Mouse (Mus musculus) MEL (cell line): ENCODE data around the gene Per1. TPM values are rescaled to one million over a fixed set of nuclear protein-coding genes. Genes with fewer than 3 reads are reported as not detected.

Experiments used
- DNase-seq: peaks from one replicate; pipeline ENCODE4 v3.0.0; 2011; ENCODE audit warnings: low read depth, low spot score
- H3K27ac ChIP-seq: 2 replicates; pipeline ENCODE4 v1.5.1; 2012; ENCODE audit warnings: low read depth, mild to moderate bottlenecking, control low read depth, low read length, moderate library complexity; ENCODE audit not compliant: control insufficient read depth
- H3K27me3 ChIP-seq, 2 experiments: fragments of 150-350 bp in 1 of 2; sonication (generic) in 1 of 2; 2 replicates each; pipeline ENCODE4 v1.6.1; 2012; ENCODE audit warnings: low read length in 2 of 2, mild to moderate bottlenecking in 2 of 2, improper control_type of control experiment in 1 of 2, moderate library complexity in 1 of 2; ENCODE audit not compliant: insufficient read depth in 2 of 2, control insufficient read depth in 1 of 2
- H3K36me3 ChIP-seq, 2 experiments: 2 replicates each; pipeline ENCODE4 v1.6.1; 2012 to 2014; ENCODE audit warnings: low read length in 2 of 2, improper control_type of control experiment in 1 of 2, inconsistent platforms in 1 of 2, mild to moderate bottlenecking in 1 of 2; ENCODE audit not compliant: insufficient read depth in 2 of 2, control insufficient read depth in 1 of 2
- H3K4me1 ChIP-seq, 2 experiments: fragments of 150-350 bp in 1 of 2; sonication (generic) in 1 of 2; 2 replicates each; pipeline ENCODE4 v1.6.1; 2012; ENCODE audit warnings: low read length in 2 of 2, improper control_type of control experiment in 1 of 2, mild to moderate bottlenecking in 1 of 2; ENCODE audit not compliant: insufficient read depth in 2 of 2, control insufficient read depth in 1 of 2
- H3K4me3 ChIP-seq, 2 experiments: fragments of 150-350 bp in 1 of 2; sonication (generic) in 1 of 2; 2 replicates each; pipeline ENCODE4 v1.5.1; 2012; ENCODE audit warnings: low read depth in 2 of 2, low read length in 2 of 2, mild to moderate bottlenecking in 2 of 2, moderate library complexity in 2 of 2, control low read depth in 1 of 2, improper control_type of control experiment in 1 of 2; ENCODE audit not compliant: control insufficient read depth in 1 of 2, insufficient read depth in 1 of 2
- H3K79me2 ChIP-seq: 2 replicates; pipeline ENCODE4 v1.6.1; 2012; ENCODE audit warnings: mild to moderate bottlenecking, low read length, moderate library complexity; ENCODE audit not compliant: control insufficient read depth, poor library complexity, insufficient read depth
- H3K9ac ChIP-seq: 2 replicates; pipeline ENCODE4 v1.6.1; 2012; ENCODE audit warnings: low read depth, mild to moderate bottlenecking, control low read depth, low read length, moderate library complexity; ENCODE audit not compliant: control insufficient read depth, poor library complexity, severe bottlenecking
- H3K9me3 ChIP-seq: fragments of 150-350 bp; sonication (generic); replicated peaks from 2 replicates; pipeline ENCODE4 v1.6.1; 2012; ENCODE audit warnings: mild to moderate bottlenecking, low read length, improper control_type of control experiment, moderate library complexity; ENCODE audit not compliant: insufficient read depth
- CHD1 ChIP-seq: IDR thresholded peaks from 2 replicates; pipeline ENCODE4 v1.6.1; 2012; ENCODE audit warnings: low read depth, mild to moderate bottlenecking, inconsistent platforms, low read length, improper control_type of control experiment
- CHD2 ChIP-seq: IDR thresholded peaks from 2 replicates; pipeline ENCODE4 v1.6.1; 2011; ENCODE audit warnings: low read length, improper control_type of control experiment
- CTCF ChIP-seq, 3 experiments: IDR thresholded peaks in 2 of 3; conservative IDR thresholded peaks in 1 of 3; 2 replicates each; pipeline ENCODE4 v1.5.1; 2011 to 2012; ENCODE audit warnings: low read length in 3 of 3, low read depth in 2 of 3, mild to moderate bottlenecking in 2 of 3, improper control_type of control experiment in 1 of 3, inconsistent platforms in 1 of 3, mixed read lengths in 1 of 3, moderate library complexity in 1 of 3; ENCODE audit not compliant: control insufficient read depth in 1 of 3, insufficient read depth in 1 of 3, poor library complexity in 1 of 3, severe bottlenecking in 1 of 3
- E2F4 ChIP-seq: IDR thresholded peaks from 2 replicates; pipeline ENCODE4 v1.6.1; 2011; ENCODE audit warnings: low read depth, low read length, improper control_type of control experiment, borderline replicate concordance
- ELF1 ChIP-seq: IDR thresholded peaks from 2 replicates; pipeline ENCODE4 v1.6.1; 2014; ENCODE audit warnings: low read depth, mild to moderate bottlenecking, inconsistent platforms, low read length, improper control_type of control experiment, moderate library complexity
- EP300 ChIP-seq, 2 experiments: IDR thresholded peaks; 2 replicates each; pipeline ENCODE4 v1.6.1; 2011; ENCODE audit warnings: improper control_type of control experiment in 2 of 2, low read length in 2 of 2, low read depth in 1 of 2, mild to moderate bottlenecking in 1 of 2
- GABPA ChIP-seq: IDR thresholded peaks from 2 replicates; pipeline ENCODE4 v1.6.1; 2012; ENCODE audit warnings: low read depth, mild to moderate bottlenecking, inconsistent platforms, low read length, improper control_type of control experiment, moderate library complexity
- HCFC1 ChIP-seq: IDR thresholded peaks from 2 replicates; pipeline ENCODE4 v1.6.1; 2012; ENCODE audit warnings: low read depth, mild to moderate bottlenecking, inconsistent platforms, low read length, improper control_type of control experiment, moderate library complexity
- JUND ChIP-seq: IDR thresholded peaks from 2 replicates; pipeline ENCODE4 v1.6.1; 2011; ENCODE audit warnings: low read depth, mild to moderate bottlenecking, improper control_type of control experiment, low read length
- KAT2A ChIP-seq: conservative IDR thresholded peaks from 2 replicates; pipeline ENCODE4 v1.6.1; 2012; ENCODE audit warnings: low read depth, low read length, improper control_type of control experiment, inconsistent platforms
- MAFK ChIP-seq: IDR thresholded peaks from 2 replicates; pipeline ENCODE4 v1.6.1; 2011; ENCODE audit warnings: low read depth, mild to moderate bottlenecking, low read length, improper control_type of control experiment, borderline replicate concordance
- MAX ChIP-seq: IDR thresholded peaks from 2 replicates; pipeline ENCODE4 v1.6.1; 2011; ENCODE audit warnings: low read length, improper control_type of control experiment
- MAZ ChIP-seq: IDR thresholded peaks from 2 replicates; pipeline ENCODE4 v1.6.1; 2012; ENCODE audit warnings: low read depth, mild to moderate bottlenecking, inconsistent platforms, low read length, improper control_type of control experiment
- MEF2A ChIP-seq: IDR thresholded peaks from 2 replicates; pipeline ENCODE4 v1.6.1; 2014; ENCODE audit warnings: low read depth, mild to moderate bottlenecking, inconsistent platforms, low read length, improper control_type of control experiment; ENCODE audit not compliant: poor library complexity, insufficient replicate concordance, severe bottlenecking; ENCODE audit errors: extremely low read depth
- MXI1 ChIP-seq: IDR thresholded peaks from 2 replicates; pipeline ENCODE4 v1.6.1; 2011; ENCODE audit warnings: mild to moderate bottlenecking, low read depth, low read length, improper control_type of control experiment
- MYB ChIP-seq: IDR thresholded peaks from 2 replicates; pipeline ENCODE4 v1.6.1; 2011; ENCODE audit warnings: mild to moderate bottlenecking, low read depth, low read length, improper control_type of control experiment
- MYC ChIP-seq: IDR thresholded peaks from 2 replicates; pipeline ENCODE4 v1.6.1; 2011; ENCODE audit warnings: low read depth, mild to moderate bottlenecking, low read length, improper control_type of control experiment, moderate library complexity
- NELFE ChIP-seq: IDR thresholded peaks from 2 replicates; pipeline ENCODE4 v1.6.1; 2011; ENCODE audit warnings: low read depth, low read length, improper control_type of control experiment
- POLR2A ChIP-seq, 2 experiments: IDR thresholded peaks; 2 replicates each; pipeline ENCODE4 v1.6.1; 2011 to 2012; ENCODE audit warnings: low read length in 2 of 2, mild to moderate bottlenecking in 2 of 2, control low read depth in 1 of 2, improper control_type of control experiment in 1 of 2, low read depth in 1 of 2, moderate library complexity in 1 of 2; ENCODE audit not compliant: control insufficient read depth in 1 of 2, insufficient read depth in 1 of 2, poor library complexity in 1 of 2
- RAD21 ChIP-seq: IDR thresholded peaks from 2 replicates; pipeline ENCODE4 v1.6.1; 2011; ENCODE audit warnings: mild to moderate bottlenecking, low read depth, low read length, improper control_type of control experiment
- RCOR1 ChIP-seq: IDR thresholded peaks from 2 replicates; pipeline ENCODE4 v1.6.1; 2012; ENCODE audit warnings: low read depth, mild to moderate bottlenecking, inconsistent platforms, low read length, improper control_type of control experiment
- SMC3 ChIP-seq: IDR thresholded peaks from 2 replicates; pipeline ENCODE4 v1.6.1; 2011; ENCODE audit warnings: low read depth, low read length, improper control_type of control experiment
- TCF12 ChIP-seq: IDR thresholded peaks from 2 replicates; pipeline ENCODE4 v1.6.1; 2014; ENCODE audit warnings: low read depth, mild to moderate bottlenecking, inconsistent platforms, low read length, improper control_type of control experiment, moderate library complexity
- UBTF ChIP-seq: IDR thresholded peaks from 2 replicates; pipeline ENCODE4 v1.6.1; 2012; ENCODE audit warnings: low read depth, mild to moderate bottlenecking, inconsistent platforms, low read length, improper control_type of control experiment, moderate library complexity, borderline replicate concordance; ENCODE audit not compliant: insufficient read depth
- USF1 ChIP-seq: IDR thresholded peaks from 2 replicates; pipeline ENCODE4 v1.6.1; 2014; ENCODE audit warnings: low read depth, mild to moderate bottlenecking, inconsistent platforms, low read length, improper control_type of control experiment, moderate library complexity
- USF2 ChIP-seq, 2 experiments: IDR thresholded peaks; 2 replicates each; pipeline ENCODE4 v1.6.1; 2011 to 2012; ENCODE audit warnings: improper control_type of control experiment in 2 of 2, low read length in 2 of 2, borderline replicate concordance in 1 of 2, inconsistent platforms in 1 of 2, low read depth in 1 of 2, mild to moderate bottlenecking in 1 of 2; ENCODE audit not compliant: insufficient read depth in 1 of 2
- ZKSCAN1 ChIP-seq: IDR thresholded peaks from 2 replicates; pipeline ENCODE4 v1.6.1; 2012; ENCODE audit warnings: low read depth, mild to moderate bottlenecking, inconsistent platforms, low read length, improper control_type of control experiment, moderate library complexity
- ZMIZ1 ChIP-seq: IDR thresholded peaks from 2 replicates; pipeline ENCODE4 v1.6.1; 2012; ENCODE audit warnings: low read depth, mild to moderate bottlenecking, inconsistent platforms, low read length, improper control_type of control experiment, moderate library complexity
- polyA plus RNA-seq, 2 experiments: library from polyadenylated mRNA; stranded (reverse) in 1 of 2; unstranded in 1 of 2; fragments of >175 nt in 1 of 2; fragments of >200 nt in 1 of 2; gene quantifications; 2 replicates each; pipeline versions ENCODE4 v1.2.1 to v1.2.4; 2012; ENCODE audit warnings: low replicate concordance in 2 of 2, low read depth in 1 of 2; ENCODE audit not compliant: insufficient read length in 2 of 2, insufficient read depth in 1 of 2, missing spikeins in 1 of 2
- total RNA-seq: library from RNA; depleted of rRNA; stranded (reverse); fragments of 300-350 nt; gene quantifications from 2 replicates; pipeline ENCODE4 v1.2.3, GENCODE M21; 2012

Gene Per1
- total and polyA plus RNA-seq, 3 experiments: 4.5 to 34.9 TPM; not detected in 1

- Histone ChIP-seq H3K79me2 (no peaks in the 10 kb centered on the region; the same call in 1 of the 2 replicates), H3K27me3 (no peaks in the 10 kb centered on the region), H3K9ac (peak overlapping the region; percentile 51), H3K27ac (no peak overlapping the region), H3K4me1 (peaks cover 0 to 14% of the 10 kb centered on the region in 2 experiments; a peak in 2 of 4 replicates), H3K9me3 (no peaks in the 10 kb centered on the region), H3K4me3 (peak overlapping the region; percentile 20 to 88), H3K36me3 (peaks cover 0 to 9% of the 10 kb centered on the region in 2 experiments; a peak in 2 of 4 replicates)
- TF ChIP-seq SMC3: no peak
- peak; percentile 17; the same call in 1 of the 2 replicates for TF ChIP-seq MXI1
- DNase-seq: peak; percentile 57
Observed at GRCm38 (mm10) chr11:69119446-69120155, 24.6 kb downstream of the Per1 start.

DNA sequence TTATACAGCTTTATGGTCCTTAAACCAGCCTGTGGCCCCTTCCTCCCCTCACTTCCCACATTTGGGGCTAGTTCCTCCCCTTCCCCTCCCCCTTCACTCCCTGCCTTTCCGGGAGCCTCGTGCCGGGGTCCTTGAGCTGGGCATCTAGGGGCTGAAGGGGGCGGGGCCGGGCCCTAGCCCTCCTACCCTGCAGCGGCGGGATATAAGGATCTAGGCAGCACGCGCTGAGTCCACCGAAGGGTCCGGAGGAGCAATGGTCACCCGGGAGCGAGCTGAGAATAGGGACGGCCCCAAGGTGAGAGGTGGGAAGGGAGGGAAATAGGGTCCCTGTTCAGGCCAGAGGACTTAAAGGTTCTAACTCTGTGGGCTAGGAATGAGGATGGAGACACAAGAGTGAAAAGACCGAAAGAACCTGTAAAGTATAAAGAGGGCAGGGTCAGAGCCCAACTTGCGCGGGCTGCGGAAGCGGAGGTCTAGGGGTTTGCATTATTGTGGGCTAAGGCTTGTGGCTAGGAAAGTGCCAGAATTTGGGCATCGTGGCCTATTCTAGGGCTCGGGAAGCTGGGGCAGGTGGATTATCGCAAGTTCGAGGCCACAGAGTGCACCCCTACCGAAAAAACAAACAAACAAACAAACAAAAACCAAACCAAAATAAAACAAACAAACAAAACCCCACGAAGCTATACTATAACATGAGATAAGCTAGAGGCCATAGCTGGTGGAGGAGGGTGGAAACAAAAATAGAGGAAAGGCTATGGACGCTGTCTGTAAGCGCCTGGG, 25.4 kb downstream of the Per1 start, which contains the start of gene Hes7:
Hes7 (plus strand) TSS at position 184 of the 780 bp plus-strand sequence.
- Histone ChIP-seq H3K27me3 (no peaks in the 10 kb centered on the region), H3K36me3 (peaks cover 0 to 9% of the 10 kb centered on the region in 2 experiments; a peak in 2 of 4 replicates), H3K4me3 (peak within 1 kb of the TSS; percentile 20 to 88), H3K9me3 (no peaks in the 10 kb centered on the region), H3K9ac (peak within 1 kb of the TSS; percentile 60), H3K27ac (no peak within 1 kb of the TSS), H3K4me1 (peaks cover 0 to 14% of the 10 kb centered on the region in 2 experiments; a peak in 2 of 4 replicates), H3K79me2 (no peaks in the 10 kb centered on the region; the same call in 1 of the 2 replicates)
- DNase-seq: peak; percentile 77
- TF ChIP-seq TCF12: no peak
- peak; percentile 13; the same call in 1 of the 2 replicates for TF ChIP-seq ELF1
- no peak for TF ChIP-seq HCFC1
- TF ChIP-seq USF1: no peak
- TF ChIP-seq RCOR1: no peak
- TF ChIP-seq NELFE: no peak
- no peak for TF ChIP-seq CHD2
- TF ChIP-seq MYB: no peak
- TF ChIP-seq ZMIZ1: no peak
- no peak for TF ChIP-seq CHD1
- TF ChIP-seq RAD21: no peak
- TF ChIP-seq JUND: no peak
- no peak for TF ChIP-seq ZKSCAN1
- peak; percentile 39; the same call in 1 of the 2 replicates for TF ChIP-seq MXI1
- no peak for TF ChIP-seq MAX
- TF ChIP-seq KAT2A: no peak
- no peak for TF ChIP-seq EP300 (IDR thresholded peaks at IDR 0.05; ENCODE audit: low read depth in 1 of 2, low read length in 2 of 2)
- peak; percentile 72; the same call in 1 of the 2 replicates for TF ChIP-seq MAZ
- TF ChIP-seq MYC: no peak
- no peak for TF ChIP-seq POLR2A (IDR thresholded peaks at IDR 0.05; ENCODE audit: control insufficient read depth in 1 of 2, insufficient read depth in 1 of 2, low read depth in 1 of 2, low read length in 2 of 2, poor library complexity in 1 of 2)
- TF ChIP-seq E2F4: no peak
- no peak for TF ChIP-seq MEF2A
- TF ChIP-seq MAFK: no peak
- TF ChIP-seq GABPA: no peak
- TF ChIP-seq SMC3: no peak
- no peak for TF ChIP-seq USF2 (IDR thresholded peaks at IDR 0.05; ENCODE audit: borderline replicate concordance in 1 of 2, insufficient read depth in 1 of 2, low read depth in 1 of 2, low read length in 2 of 2)
- TF ChIP-seq CTCF (IDR thresholded peaks at IDR 0.05 in 2 of 3, conservative IDR thresholded peaks at IDR 0.05 in 1 of 3; ENCODE audit: control insufficient read depth in 1 of 3, insufficient read depth in 1 of 3, low read depth in 2 of 3, low read length in 3 of 3, poor library complexity in 1 of 3, severe bottlenecking in 1 of 3): no peak
- TF ChIP-seq UBTF: no peak
